Mouse (Mus musculus) CH12.LX (cell line): ENCODE measurements around the gene Ccdc97. TPM values are rescaled to one million over a fixed set of nuclear protein-coding genes. Genes with fewer than 3 reads are reported as not detected.

Experiments used
- DNase-seq: peaks from one replicate; pipeline ENCODE4 v3.0.0-alpha.2; 2013; ENCODE audit errors: extremely low read depth
- H3K27ac ChIP-seq: 2 replicates; pipeline ENCODE4 v1.5.1; 2012; ENCODE audit warnings: low read depth, mild to moderate bottlenecking, control low read depth, moderate library complexity; ENCODE audit not compliant: insufficient read depth
- H3K27me3 ChIP-seq: replicated peaks from 2 replicates; pipeline ENCODE3; 2012; ENCODE audit warnings: inconsistent platforms
- H3K36me3 ChIP-seq, 2 experiments: replicated peaks in 1 of 2; 2 replicates each; pipeline versions ENCODE3 to v1.6.1; 2012; ENCODE audit warnings: inconsistent platforms in 1 of 2, low read length in 1 of 2, mild to moderate bottlenecking in 1 of 2, mixed read lengths in 1 of 2, moderate library complexity in 1 of 2; ENCODE audit not compliant: control insufficient read depth in 1 of 2, insufficient read depth in 1 of 2
- H3K4me1 ChIP-seq, 2 experiments: 2 replicates each; pipeline ENCODE4 v1.6.1; 2012; ENCODE audit warnings: inconsistent platforms in 1 of 2, moderate library complexity in 1 of 2; ENCODE audit not compliant: insufficient read depth in 2 of 2, control insufficient read depth in 1 of 2
- H3K4me2 ChIP-seq: 2 replicates; pipeline ENCODE4 v1.6.1; 2012; ENCODE audit warnings: low read depth, mild to moderate bottlenecking, control low read depth; ENCODE audit not compliant: poor library complexity, insufficient read depth, severe bottlenecking
- H3K4me3 ChIP-seq, 3 experiments: fragments of 150-350 bp in 1 of 3; sonication (generic) in 1 of 3; replicated peaks in 1 of 3; 2 replicates each; pipeline versions ENCODE3 to v1.5.1; 2011 to 2012; ENCODE audit warnings: low read depth in 2 of 3, low read length in 2 of 3, mild to moderate bottlenecking in 2 of 3, moderate library complexity in 2 of 3, control low read depth in 1 of 3, improper control_type of control experiment in 1 of 3, inconsistent platforms in 1 of 3, mixed read lengths in 1 of 3; ENCODE audit not compliant: poor library complexity in 1 of 3
- H3K79me2 ChIP-seq: replicated peaks from 2 replicates; pipeline ENCODE4 v1.6.1; 2012; ENCODE audit warnings: mild to moderate bottlenecking, moderate library complexity; ENCODE audit not compliant: control insufficient read depth, poor library complexity, insufficient read depth, severe bottlenecking; ENCODE audit errors: extremely low read depth
- H3K9ac ChIP-seq: 2 replicates; pipeline ENCODE4 v1.6.1; 2012; ENCODE audit warnings: low read depth, mild to moderate bottlenecking, control low read depth, moderate library complexity; ENCODE audit not compliant: insufficient read depth
- H3K9me3 ChIP-seq: replicated peaks from 2 replicates; pipeline ENCODE3; 2012; ENCODE audit warnings: low read length, inconsistent platforms, mixed read lengths
- BHLHE40 ChIP-seq: IDR thresholded peaks from 2 replicates; pipeline ENCODE4 v1.6.1; 2011; ENCODE audit warnings: mild to moderate bottlenecking, low read depth, low read length, improper control_type of control experiment
- CHD2 ChIP-seq: IDR thresholded peaks from 2 replicates; pipeline ENCODE4 v1.6.1; 2011; ENCODE audit warnings: low read length, improper control_type of control experiment
- CTCF ChIP-seq, 2 experiments: IDR thresholded peaks in 1 of 2; conservative IDR thresholded peaks in 1 of 2; 2 replicates each; pipeline ENCODE4 v1.5.1; 2011 to 2012; ENCODE audit warnings: low read depth in 2 of 2, low read length in 2 of 2, improper control_type of control experiment in 1 of 2, inconsistent platforms in 1 of 2, mild to moderate bottlenecking in 1 of 2, moderate library complexity in 1 of 2
- GABPA ChIP-seq: IDR thresholded peaks from 2 replicates; pipeline ENCODE4 v1.6.1; 2012; ENCODE audit warnings: low read depth, low read length, improper control_type of control experiment, inconsistent platforms; ENCODE audit not compliant: insufficient replicate concordance
- JUND ChIP-seq: conservative IDR thresholded peaks from 2 replicates; pipeline ENCODE4 v1.6.1; 2011; ENCODE audit warnings: low read depth, low read length, improper control_type of control experiment
- KAT2A ChIP-seq: IDR thresholded peaks from 2 replicates; pipeline ENCODE4 v1.6.1; 2012; ENCODE audit warnings: low read length, improper control_type of control experiment, inconsistent platforms; ENCODE audit not compliant: insufficient replicate concordance
- MAFK ChIP-seq: IDR thresholded peaks from 2 replicates; pipeline ENCODE4 v1.6.1; 2011; ENCODE audit warnings: low read length, improper control_type of control experiment; ENCODE audit not compliant: insufficient replicate concordance
- MEF2A ChIP-seq: IDR thresholded peaks from 2 replicates; pipeline ENCODE4 v1.6.1; 2014; ENCODE audit warnings: low read depth, mild to moderate bottlenecking, inconsistent platforms, low read length, improper control_type of control experiment, borderline replicate concordance
- MXI1 ChIP-seq: IDR thresholded peaks from 2 replicates; pipeline ENCODE4 v1.6.1; 2011; ENCODE audit warnings: mild to moderate bottlenecking, low read depth, low read length, improper control_type of control experiment
- NELFE ChIP-seq: IDR thresholded peaks from 2 replicates; pipeline ENCODE4 v1.6.1; 2011; ENCODE audit warnings: low read depth, low read length, improper control_type of control experiment
- NRF1 ChIP-seq: IDR thresholded peaks from 2 replicates; pipeline ENCODE4 v1.6.1; 2014; ENCODE audit warnings: low read depth, mild to moderate bottlenecking, inconsistent platforms, low read length, improper control_type of control experiment, moderate library complexity
- POLR2A ChIP-seq: IDR thresholded peaks from 2 replicates; pipeline ENCODE4 v1.6.1; 2011; ENCODE audit warnings: low read depth, mild to moderate bottlenecking, improper control_type of control experiment, low read length
- POLR2AphosphoS2 ChIP-seq: IDR thresholded peaks from 2 replicates; pipeline ENCODE4 v1.6.1; 2011; ENCODE audit warnings: low read depth, low read length, improper control_type of control experiment
- RAD21 ChIP-seq: IDR thresholded peaks from 2 replicates; pipeline ENCODE4 v1.6.1; 2011; ENCODE audit warnings: low read depth, mild to moderate bottlenecking, low read length, improper control_type of control experiment, moderate library complexity
- SIN3A ChIP-seq: IDR thresholded peaks from 2 replicates; pipeline ENCODE4 v1.6.1; 2012; ENCODE audit warnings: low read length, improper control_type of control experiment, inconsistent platforms
- SMC3 ChIP-seq: IDR thresholded peaks from 2 replicates; pipeline ENCODE4 v1.6.1; 2011; ENCODE audit warnings: low read depth, low read length, improper control_type of control experiment
- TBP ChIP-seq: conservative IDR thresholded peaks from 2 replicates; pipeline ENCODE4 v1.6.1; 2011; ENCODE audit warnings: low read depth, low read length, improper control_type of control experiment
- TCF12 ChIP-seq: IDR thresholded peaks from 2 replicates; pipeline ENCODE4 v1.6.1; 2014; ENCODE audit warnings: low read depth, mild to moderate bottlenecking, inconsistent platforms, low read length, improper control_type of control experiment
- UBTF ChIP-seq: IDR thresholded peaks from 2 replicates; pipeline ENCODE4 v1.6.1; 2012; ENCODE audit warnings: low read depth, mild to moderate bottlenecking, inconsistent platforms, low read length, improper control_type of control experiment, moderate library complexity
- USF1 ChIP-seq: IDR thresholded peaks from 2 replicates; pipeline ENCODE4 v1.6.1; 2014; ENCODE audit warnings: low read depth, mild to moderate bottlenecking, inconsistent platforms, low read length, improper control_type of control experiment
- USF2 ChIP-seq: conservative IDR thresholded peaks from 2 replicates; pipeline ENCODE4 v1.6.1; 2011; ENCODE audit warnings: low read depth, low read length, improper control_type of control experiment
- ZC3H11A ChIP-seq: IDR thresholded peaks from 2 replicates; pipeline ENCODE4 v1.6.1; 2012; ENCODE audit warnings: low read depth, mild to moderate bottlenecking, inconsistent platforms, low read length, improper control_type of control experiment
- ZMIZ1 ChIP-seq: IDR thresholded peaks from 2 replicates; pipeline ENCODE4 v1.6.1; 2012; ENCODE audit warnings: low read depth, mild to moderate bottlenecking, inconsistent platforms, low read length, improper control_type of control experiment
- dilution Hi-C: fragments of 300-500 bp; cut with MboI; formaldehyde crosslinking; loops from 2 replicates; pipeline ENCODE4 v1.14.3; 2020; ENCODE audit warnings: low sequenced_read_pairs; ENCODE audit not compliant: extremely low pct_unique_long_range_greater_than_20kb, extremely low pct_ligation_motif_present
- in situ Hi-C: fragments of 300-500 bp; cut with MboI; formaldehyde crosslinking; loops from 3 replicates; pipeline ENCODE4 v1.14.3; 2019; ENCODE audit warnings: low sequenced_read_pairs, low pct_ligation_motif_present, low pct_unique_long_range_greater_than_20kb, mixed read lengths
- polyA plus RNA-seq: library from polyadenylated mRNA; unstranded; fragments of >175 nt; gene quantifications from 2 replicates; pipeline ENCODE4 v1.2.1, GENCODE M21; 2012; ENCODE audit warnings: low read depth; ENCODE audit not compliant: insufficient read length
- total RNA-seq, 2 experiments: library from RNA; depleted of rRNA; stranded (reverse); fragments of 300-350 nt in 1 of 2; fragments of >200 nt in 1 of 2; gene quantifications; 2 replicates each; pipeline ENCODE4 v1.2.3; 2012 to 2014

Ccdc97 gene
- total and polyA plus RNA-seq, 3 experiments, result 5.7 to 44.8 (median 14.1) TPM

DNA sequence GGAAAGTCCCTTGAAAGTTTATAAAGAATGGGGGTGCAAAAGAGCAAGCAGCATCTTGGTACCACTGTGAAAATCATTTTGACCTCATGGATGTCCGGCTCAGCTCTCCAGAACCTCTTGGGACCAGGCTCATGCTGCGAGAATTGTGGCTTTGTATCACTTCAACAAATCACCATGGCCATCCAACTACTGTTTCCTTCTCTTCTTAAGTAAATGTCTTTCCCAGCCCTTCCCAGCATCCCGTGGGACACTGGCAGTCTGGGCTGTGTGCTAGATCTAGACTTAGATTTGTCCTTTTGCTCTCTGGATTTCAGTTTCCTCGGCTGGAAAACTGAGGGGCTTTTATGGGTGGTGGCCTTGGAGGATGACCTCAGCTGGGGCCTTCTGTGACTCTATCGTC lies 49.3 kb upstream of the Ccdc97 start:
- dilution Hi-C loops, result no loop called here
- in situ Hi-C loops, result no loop called here
- Histone ChIP-seq H3K4me1 (no peaks in the 10 kb centered on the region), H3K36me3 (no peaks in the 10 kb centered on the region), H3K9ac (no peak overlapping the region), H3K27ac (no peak overlapping the region), H3K27me3 (peaks cover 45% of the 10 kb centered on the region)
- no peak for TF ChIP-seq ZC3H11A
- no peak for TF ChIP-seq MEF2A
- TF ChIP-seq SMC3, result no peak
- TF ChIP-seq ZMIZ1, result no peak
- TF ChIP-seq POLR2A, result no peak
- TF ChIP-seq GABPA, result no peak
- TF ChIP-seq SIN3A, result no peak
- TF ChIP-seq BHLHE40, result no peak
- no peak for TF ChIP-seq RAD21
- TF ChIP-seq JUND, result no peak
- no peak for TF ChIP-seq MXI1
- TF ChIP-seq NELFE, result no peak
- TF ChIP-seq TCF12, result no peak
- TF ChIP-seq USF2, result no peak
- no peak for TF ChIP-seq MAFK
- TF ChIP-seq KAT2A, result no peak
- TF ChIP-seq, all 38 proteins: peak for 0
- no peak for DNase-seq
- Histone ChIP-seq H3K4me3 (no peak overlapping the region), H3K9me3 (no peaks in the 10 kb centered on the region), H3K4me2 (no peak overlapping the region), H3K79me2 (no peaks in the 10 kb centered on the region)

DNA sequence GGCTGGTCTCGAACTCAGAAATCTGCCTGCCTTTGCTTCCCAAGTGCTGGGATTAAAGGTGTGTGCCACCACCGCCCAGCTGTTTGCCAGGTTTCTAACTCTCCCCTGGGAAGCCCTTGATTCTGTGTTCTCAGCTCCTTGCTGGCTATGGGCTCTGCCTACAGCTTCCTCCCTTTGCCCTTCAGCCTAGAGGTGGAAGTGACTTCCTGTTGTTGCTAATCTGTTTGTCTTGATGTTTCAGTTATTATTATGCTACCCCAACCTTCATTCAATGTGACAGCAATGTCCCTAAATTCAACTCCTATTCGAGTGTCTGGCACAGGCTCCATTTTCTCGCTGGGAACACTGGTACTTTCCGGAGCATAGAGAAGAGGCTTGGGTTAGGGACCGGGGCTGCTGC lies 47.2 kb upstream of the Ccdc97 start:
- no peak for DNase-seq
- no peak overlapping the region for H3K9ac ChIP-seq
- peaks cover 37% of the 10 kb centered on the region for H3K27me3 ChIP-seq
- no peak overlapping the region for H3K27ac ChIP-seq
- no peaks in the 10 kb centered on the region for H3K9me3 ChIP-seq
- H3K79me2 ChIP-seq, result no peaks in the 10 kb centered on the region
- H3K36me3 ChIP-seq, result no peaks in the 10 kb centered on the region
- TF ChIP-seq TBP (no peak), CHD2 (no peak), USF1 (no peak), TCF12 (no peak), POLR2A (no peak), GABPA (no peak), RAD21 (no peak), POLR2AphosphoS2 (no peak), NRF1 (no peak), CTCF (conservative IDR thresholded peaks at IDR 0.05 in 1 of 2, IDR thresholded peaks at IDR 0.05 in 1 of 2; ENCODE audit: low read depth in 2 of 2, low read length in 2 of 2) (no peak), USF2 (no peak), UBTF (no peak), SIN3A (no peak)
- TF ChIP-seq, all 38 proteins: peak for 0
- in situ Hi-C loops, result no loop called here
- H3K4me2 ChIP-seq, result no peak overlapping the region
- dilution Hi-C loops, result no loop called here
- H3K4me3 ChIP-seq, result no peak overlapping the region
- H3K4me1 ChIP-seq, result no peaks in the 10 kb centered on the region
